Mouse (Mus musculus): Measurements from ENCODE around the gene Elf5.

Elf5 gene

DNA sequence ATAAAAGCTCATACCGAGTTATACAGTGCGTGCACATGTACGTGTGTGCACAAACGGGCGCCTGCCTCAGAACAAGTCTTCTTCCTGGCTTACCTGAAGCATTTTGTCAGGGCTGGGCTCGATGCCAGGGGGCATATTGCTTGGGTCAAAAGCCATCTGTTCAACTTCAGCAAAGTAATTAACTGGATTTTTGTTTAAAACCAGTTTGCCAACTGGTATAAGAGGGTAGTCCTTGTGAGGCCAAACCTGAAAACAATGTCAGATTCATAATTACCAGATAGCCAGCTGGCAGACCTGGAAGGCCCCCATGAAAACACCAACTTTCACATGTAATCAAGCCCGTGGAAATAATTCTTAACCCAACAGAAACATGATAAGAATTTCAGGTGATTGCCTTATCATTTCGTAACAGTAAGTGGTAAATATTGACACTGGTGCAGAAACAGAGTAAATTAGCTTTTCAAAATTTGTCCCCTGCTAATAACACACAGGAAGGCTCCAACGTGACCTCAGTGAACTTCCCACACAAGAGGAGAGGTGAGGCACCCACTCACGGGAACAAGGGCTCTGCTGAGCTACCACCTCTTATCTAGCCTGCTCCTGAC lies 55.6 kb downstream of the Elf5 start:
- peak; percentile 63 for ATAC-seq (ENCODE audit: insufficient number of reproducible peaks, low FRiP score, low TSS enrichment)

DNA sequence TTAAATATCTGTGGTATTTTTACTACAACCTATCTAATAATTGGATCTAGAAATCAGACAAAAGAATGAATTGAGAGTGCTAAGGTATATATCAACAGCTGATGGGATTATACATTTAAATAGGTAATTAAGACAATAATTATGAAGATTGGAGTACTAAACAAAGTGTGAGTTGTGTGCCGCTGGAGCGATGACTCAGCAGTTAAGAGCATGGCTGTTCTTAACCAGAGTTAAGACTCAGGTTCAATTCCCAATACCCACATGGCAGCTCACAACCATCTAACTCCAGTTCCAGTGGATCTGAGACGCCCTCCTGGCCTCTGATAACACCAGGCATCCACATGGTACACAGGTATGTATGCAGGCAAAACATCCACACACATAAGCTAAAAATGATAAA lies 61.9 kb downstream of the Elf5 start:
- no peak for ATAC-seq (ENCODE audit: insufficient number of reproducible peaks, low FRiP score, low TSS enrichment)

DNA sequence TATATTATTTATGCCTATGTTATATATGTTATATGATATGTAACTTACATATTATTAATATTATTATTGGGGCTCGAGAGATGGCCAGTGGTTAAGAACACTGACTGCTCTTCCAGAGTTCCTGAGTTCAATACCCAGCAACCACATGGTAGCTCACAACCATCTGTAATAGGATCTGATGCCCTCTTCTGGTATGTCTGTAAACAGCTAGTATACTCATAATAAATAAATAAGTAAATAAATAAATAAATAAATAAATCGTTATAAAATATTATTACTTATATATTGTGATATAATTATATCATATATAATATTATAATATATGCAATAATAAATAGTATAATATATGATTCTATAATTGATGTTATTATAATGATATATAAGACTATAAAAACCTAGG lies 64.7 kb downstream of the Elf5 start:
- ATAC-seq (ENCODE audit: insufficient number of reproducible peaks, low FRiP score, low TSS enrichment): no peak

DNA sequence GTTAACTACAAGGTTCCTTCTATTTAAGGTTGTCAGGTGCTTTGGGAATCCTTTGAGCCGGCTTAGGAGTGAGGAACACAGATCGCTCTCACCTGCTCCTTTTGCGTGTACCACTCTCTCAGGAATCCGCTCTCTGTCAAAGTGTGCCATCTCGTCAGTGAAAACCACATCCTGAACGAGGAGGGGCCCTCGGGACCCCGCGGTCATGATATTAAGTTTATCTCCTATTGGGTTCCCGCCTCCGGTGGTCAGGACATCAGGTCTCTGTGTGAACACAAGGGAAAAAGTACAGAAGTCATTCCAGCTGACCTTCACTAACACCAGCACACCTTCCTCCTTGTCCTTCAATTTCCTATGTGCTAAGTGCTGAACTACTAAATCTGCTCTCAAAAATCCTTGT lies 65.2 kb downstream of the Elf5 start:
- ATAC-seq (ENCODE audit: insufficient number of reproducible peaks, low FRiP score, low TSS enrichment): no peak

DNA sequence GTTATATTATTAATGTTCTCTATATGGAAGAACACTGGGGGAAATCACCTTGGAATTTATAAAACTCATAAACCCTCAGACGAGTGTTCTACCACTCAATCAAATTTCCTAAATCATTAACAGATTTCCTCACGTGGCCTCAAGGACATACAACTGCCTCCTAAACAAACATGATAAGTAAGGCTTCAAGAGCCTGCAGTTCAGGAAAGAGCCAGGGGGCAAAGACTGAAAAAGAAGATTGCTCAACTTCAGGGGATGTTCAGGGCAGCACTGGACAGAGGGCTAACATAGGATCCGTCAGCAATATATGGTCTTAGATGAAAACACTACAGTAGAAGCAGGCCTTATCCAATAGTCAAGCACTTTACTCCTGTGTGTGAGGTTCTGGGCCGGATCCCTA lies 66.0 kb downstream of the Elf5 start:
- ATAC-seq (ENCODE audit: insufficient number of reproducible peaks, low FRiP score, low TSS enrichment): no peak

DNA sequence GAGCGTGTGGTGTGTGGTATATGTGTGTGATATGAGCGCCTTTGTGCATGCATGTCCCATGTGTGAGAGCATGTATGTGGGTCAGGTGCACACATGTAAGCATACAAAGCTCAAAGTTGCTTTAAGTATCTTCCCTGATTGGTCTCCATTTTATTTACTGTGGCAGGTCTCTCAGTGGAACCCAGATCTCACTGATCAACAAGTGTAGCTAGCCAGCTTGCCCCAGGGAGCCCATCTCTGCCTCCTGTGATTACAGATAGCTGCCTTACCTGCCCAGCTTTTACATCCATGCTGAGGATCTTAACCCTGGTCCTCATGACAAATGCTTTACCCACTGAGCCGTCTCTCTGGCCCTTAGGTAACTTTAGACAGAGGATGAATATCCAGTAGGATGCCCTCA lies 66.8 kb downstream of the Elf5 start:
- no peak for ATAC-seq (ENCODE audit: insufficient number of reproducible peaks, low FRiP score, low TSS enrichment)

DNA sequence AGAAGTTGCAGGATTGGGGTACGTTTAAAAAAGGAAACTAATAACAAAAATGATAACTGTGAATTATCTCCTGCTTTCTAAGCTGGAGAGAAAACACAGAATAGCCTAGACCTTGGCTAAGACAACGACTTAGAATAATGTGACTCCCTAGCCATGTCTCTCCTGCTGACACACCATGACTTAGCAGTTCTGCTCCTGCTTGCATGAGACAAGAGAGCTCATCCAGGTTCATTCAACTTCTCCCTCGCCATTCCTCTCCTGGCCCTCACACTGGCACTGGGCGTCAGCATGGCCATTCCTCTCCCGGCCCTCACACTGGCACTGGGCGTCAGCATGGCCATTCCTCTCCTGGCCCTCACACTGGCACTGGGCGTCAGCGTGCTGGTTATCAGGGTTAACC lies 68.8 kb downstream of the Elf5 start:
- no peak for ATAC-seq (ENCODE audit: insufficient number of reproducible peaks, low FRiP score, low TSS enrichment)

DNA sequence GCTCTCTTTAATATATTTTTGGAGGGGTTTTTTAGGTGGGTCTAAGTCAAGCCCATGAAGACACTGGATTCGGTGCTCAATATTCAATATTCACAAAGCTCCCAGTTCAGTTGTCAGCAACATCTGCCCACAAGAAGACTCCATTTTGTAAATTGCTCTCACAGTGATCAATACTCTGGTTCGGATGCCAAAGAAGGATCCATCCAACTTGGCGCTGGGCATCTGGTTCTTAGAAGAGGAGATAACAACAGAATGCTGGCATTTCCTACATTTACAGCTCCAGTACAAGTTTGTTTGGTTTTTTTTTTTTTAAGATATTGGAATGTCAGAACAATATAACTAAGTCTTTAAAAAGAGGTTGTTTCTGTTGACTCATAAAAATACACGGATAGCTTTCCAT lies 69.4 kb downstream of the Elf5 start:
- ATAC-seq (ENCODE audit: insufficient number of reproducible peaks, low FRiP score, low TSS enrichment): no peak

DNA sequence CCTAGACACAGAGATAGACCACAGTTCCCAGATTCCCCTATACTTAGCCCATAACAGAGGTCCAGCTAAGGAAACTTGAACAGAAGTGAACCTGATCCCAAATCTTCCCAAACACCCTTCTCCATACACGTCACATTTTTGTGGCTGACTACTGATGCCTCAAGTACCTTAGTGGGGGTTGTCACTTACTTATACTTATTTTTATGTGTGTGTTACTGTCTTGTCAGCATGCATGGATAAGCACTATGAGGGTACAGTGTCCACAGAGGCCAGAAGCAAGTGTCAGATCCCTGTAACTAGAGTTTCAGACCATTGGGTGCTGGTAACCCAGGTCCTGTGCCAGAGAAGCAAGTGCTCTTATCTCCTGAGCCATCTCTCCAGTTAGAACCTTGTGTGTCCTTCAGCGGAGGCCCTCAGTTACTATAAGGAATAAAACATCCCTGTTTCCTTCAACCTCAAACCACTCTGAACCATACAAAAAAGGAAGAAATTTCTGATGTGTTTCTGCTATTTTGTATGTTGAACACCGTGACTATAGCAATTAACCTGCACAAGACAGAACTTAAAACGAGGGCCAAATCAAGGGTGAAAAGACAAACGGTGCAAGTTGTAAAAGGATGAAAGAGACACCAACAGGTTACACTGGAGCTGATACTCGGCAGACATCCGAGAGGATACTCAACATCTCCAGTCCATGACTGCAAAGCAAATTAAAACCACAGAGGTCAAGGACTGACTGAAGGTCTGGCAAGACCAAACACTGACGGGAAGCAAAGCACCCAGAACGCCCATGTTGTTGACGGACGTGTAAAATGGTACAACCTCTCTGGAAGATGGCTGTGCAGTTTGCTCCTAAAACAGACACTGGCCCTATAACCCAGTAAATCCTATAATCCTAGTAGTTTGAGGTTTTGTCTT lies 70.1 kb downstream of the Elf5 start:
- no peak for ATAC-seq (ENCODE audit: insufficient number of reproducible peaks, low FRiP score, low TSS enrichment)

DNA sequence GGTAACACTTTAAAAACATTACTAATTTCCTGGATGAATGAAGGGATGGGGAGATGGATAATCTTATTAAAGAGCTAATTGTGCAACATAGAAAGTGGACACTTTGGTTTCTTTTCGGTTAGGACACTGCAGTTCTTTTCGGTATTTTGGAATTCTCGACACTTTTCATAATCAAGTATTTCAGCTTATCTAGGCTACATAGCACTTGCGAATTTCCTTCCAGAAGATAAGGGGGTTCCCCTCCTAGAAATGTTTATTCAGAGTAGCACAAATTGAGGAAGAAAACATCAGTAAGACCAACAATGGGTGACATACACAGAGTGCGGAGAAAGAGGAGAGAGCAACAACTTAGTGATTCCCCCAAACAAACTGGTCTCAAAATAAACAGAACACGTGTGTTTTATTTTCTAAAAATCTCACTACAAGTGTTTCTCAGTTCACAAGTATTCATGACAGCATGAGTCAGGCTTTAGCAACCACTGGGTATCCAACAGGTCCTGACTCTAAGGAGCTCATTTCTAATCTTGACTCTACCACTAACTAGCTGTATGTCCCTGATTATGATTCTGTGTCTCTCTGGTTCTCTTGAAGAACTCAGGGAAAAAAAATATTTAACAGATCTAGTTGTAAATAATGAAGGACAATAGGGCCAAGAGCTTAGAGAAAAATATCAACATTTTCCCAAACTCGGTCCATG lies 71.9 kb downstream of the Elf5 start:
- ATAC-seq (ENCODE audit: insufficient number of reproducible peaks, low FRiP score, low TSS enrichment): no peak

DNA sequence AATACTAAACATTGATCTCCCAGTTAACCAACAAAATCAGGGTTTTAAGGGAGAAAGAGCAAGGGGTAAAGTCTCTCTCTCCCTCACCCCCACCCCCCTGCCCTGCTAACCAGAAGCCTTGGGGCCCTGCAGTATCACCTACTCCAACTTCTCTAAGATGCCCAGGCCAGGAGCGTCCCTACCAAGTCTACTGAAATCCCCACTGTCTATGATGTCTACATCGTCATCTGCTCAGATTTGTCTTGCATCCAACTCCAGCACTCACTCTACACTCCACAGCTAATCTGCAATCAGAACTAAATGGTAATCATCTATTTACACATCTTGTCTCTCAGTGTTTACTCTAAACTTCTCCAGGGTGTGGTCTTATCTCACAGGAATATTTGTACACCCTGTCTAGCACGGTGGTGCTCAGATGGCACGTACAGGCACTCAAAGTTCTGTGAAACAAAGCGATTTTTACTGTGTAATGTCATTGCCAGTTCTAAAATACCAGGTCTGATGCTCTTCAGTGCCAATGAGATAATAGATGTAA lies 72.6 kb downstream of the Elf5 start:
- ATAC-seq (ENCODE audit: insufficient number of reproducible peaks, low FRiP score, low TSS enrichment): no peak

DNA sequence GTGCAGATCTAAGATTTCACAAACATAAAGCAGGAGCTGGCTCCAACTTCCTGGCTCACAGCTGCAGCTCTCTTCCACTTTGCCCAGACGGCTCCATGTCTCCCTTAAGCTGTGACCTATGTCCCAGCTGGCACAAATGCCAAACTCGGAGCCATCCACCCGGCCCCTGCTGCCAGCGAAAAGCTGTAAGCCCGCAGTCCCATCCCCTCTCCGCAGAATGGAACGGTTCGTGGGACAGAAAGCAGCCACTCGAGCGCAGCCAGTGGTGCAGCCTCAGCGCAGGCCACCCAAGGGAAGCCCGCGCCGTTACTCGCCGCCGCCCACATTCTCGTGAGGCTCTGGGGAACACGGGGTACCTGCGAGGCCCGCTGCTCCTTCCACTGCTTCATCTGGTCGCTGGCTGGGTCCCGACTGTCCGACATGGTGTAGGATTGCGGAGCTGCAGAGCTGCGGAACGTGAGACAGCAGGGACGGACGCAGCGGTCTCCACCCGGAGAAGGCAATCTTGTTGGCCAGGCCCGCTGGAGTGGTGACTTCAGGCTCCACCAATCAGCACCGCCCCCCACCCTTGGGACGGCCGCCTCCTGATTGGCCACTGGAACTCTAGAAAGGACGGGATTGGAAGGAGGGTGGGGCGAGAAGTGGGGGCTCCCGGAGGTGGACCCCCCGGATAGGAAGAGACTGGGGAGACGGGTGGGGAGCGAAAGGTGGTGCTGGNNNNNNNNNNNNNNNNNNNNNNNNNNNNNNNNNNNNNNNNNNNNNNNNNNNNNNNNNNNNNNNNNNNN lies 73.3 kb downstream of the Elf5 start, which contains the start of gene Cat:
Gene Cat, minus strand, starts transcription at position 544 of the 785 bp plus-strand sequence.
- peak; percentile 99 for ATAC-seq (ENCODE audit: insufficient number of reproducible peaks, low FRiP score, low TSS enrichment)

DNA sequence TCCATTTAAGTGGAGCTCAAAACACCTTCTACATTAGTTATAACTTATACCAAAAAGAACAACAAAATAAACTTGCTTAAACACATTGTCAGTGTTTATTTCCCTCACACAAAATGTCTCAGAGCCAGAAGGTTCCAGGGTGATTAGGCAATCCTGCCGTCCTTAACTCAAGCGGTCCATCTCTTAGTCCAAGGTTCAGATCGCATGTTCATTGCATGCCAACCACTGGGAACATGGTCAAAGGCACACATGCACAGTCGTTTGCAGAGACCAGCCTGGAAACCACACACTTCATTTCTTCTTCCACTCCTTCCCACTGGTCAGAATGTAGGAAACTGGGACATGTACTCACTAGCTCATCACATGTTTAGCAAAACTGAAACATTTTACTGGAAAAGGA lies 81.0 kb downstream of the Elf5 start:
- ATAC-seq (ENCODE audit: insufficient number of reproducible peaks, low FRiP score, low TSS enrichment): no peak

DNA sequence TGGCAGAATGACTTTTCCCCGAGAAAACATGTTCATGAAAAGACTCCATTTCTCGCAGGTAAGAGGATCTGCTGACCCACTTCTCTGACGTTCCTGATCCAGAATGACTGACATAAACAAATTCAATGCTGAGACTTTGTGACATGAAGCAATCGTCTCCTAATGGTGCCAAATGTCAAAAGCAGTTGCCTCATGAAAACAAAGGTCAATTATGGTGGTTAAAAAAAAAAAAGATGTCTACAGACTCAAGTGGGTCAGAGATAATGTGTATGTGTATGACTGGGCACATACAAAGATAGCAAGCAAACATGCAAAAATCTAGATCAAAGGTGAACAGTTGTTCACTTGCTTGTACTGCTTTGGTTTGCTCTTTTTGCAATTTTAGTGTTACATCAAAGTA lies 82.3 kb downstream of the Elf5 start:
- no peak for ATAC-seq (ENCODE audit: insufficient number of reproducible peaks, low FRiP score, low TSS enrichment)

DNA sequence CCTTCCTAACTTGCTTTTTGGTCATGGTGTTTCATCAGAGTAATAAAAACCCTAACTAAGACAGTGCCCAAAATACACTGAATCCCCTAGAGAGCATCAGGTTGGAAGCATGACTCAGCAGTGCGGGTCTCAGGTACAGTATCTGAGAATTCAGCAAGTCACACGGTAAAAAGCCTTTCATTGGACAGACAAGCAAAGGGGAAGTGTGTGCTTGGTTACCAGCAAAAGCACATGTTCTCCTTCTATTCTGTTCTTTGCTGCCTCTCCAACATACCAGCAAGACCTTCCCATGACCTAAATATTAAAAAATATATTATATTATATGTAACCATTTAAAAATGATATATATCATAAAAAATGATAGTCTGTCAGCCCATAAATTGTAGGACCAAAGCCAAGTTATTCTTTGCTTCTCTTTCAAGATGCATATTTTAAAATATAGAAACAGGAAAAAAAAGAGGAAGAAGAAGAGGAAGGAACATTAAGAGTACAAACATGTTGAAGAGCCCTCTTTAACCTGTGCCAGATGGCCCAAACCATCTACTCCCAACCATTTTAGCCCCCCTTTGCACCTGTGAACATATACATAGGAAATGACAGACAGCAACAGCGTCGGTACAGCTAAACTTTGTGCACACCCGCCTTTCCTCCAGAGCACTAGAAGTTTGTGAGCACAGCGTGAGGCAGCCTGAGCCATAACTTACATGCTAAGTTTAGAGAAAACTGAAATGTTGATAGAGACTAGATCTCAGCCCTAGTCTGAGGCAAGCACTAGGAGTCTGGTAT lies 84.3 kb downstream of the Elf5 start:
- no peak for ATAC-seq (ENCODE audit: insufficient number of reproducible peaks, low FRiP score, low TSS enrichment)
